Mouse (Mus musculus) A20 (cell line): ENCODE measurements around the gene Dnajc24.

ENCODE experiments used
- DNase-seq: peaks from one replicate; pipeline ENCODE4 v3.0.0-alpha.2; 2011; ENCODE audit warnings: low read depth, low spot score

The Dnajc24 gene

GRCm38 (mm10) chr2:106002835-106003739, at the start of gene Dnajc24:
Gene Dnajc24, minus strand, starts transcription at chr2:106003549.
- peak; percentile 94 for DNase-seq

- DNase-seq: no peak
Observed at GRCm38 (mm10) chr2:106046686-106047085, 43.3 kb upstream of the Dnajc24 start.

GRCm38 (mm10) chr2:106042495-106042894, 39.1 kb upstream of the Dnajc24 start:
- no peak for DNase-seq

GRCm38 (mm10) chr2:106041961-106042360, 38.6 kb upstream of the Dnajc24 start:
- DNase-seq: no peak

GRCm38 (mm10) chr2:106038286-106038685, 34.9 kb upstream of the Dnajc24 start:
- no peak for DNase-seq

- no peak for DNase-seq
Observed at GRCm38 (mm10) chr2:106024895-106025294, 21.5 kb upstream of the Dnajc24 start.

- DNase-seq: no peak
Observed at GRCm38 (mm10) chr2:106008415-106008814, 5.1 kb upstream of the Dnajc24 start.

GRCm38 (mm10) chr2:105987999-105988398, 15.3 kb downstream of the Dnajc24 start:
- no peak for DNase-seq

- no peak for DNase-seq
Observed at GRCm38 (mm10) chr2:105987131-105987530, 16.2 kb downstream of the Dnajc24 start.

GRCm38 (mm10) chr2:105985206-105985605, 18.1 kb downstream of the Dnajc24 start:
- no peak for DNase-seq

- no peak for DNase-seq
Observed at GRCm38 (mm10) chr2:105978065-105978464, 25.3 kb downstream of the Dnajc24 start.

GRCm38 (mm10) chr2:105973941-105974340, 29.4 kb downstream of the Dnajc24 start:
- DNase-seq: no peak

- DNase-seq: no peak
Observed at GRCm38 (mm10) chr2:105963447-105963846, 39.9 kb downstream of the Dnajc24 start.

- DNase-seq: no peak
Observed at GRCm38 (mm10) chr2:105953862-105954261, 49.5 kb downstream of the Dnajc24 start.

GRCm38 (mm10) chr2:105951350-105951940, 51.9 kb downstream of the Dnajc24 start:
- DNase-seq: no peak

- DNase-seq: no peak
Observed at GRCm38 (mm10) chr2:105950131-105950530, 53.2 kb downstream of the Dnajc24 start.

GRCm38 (mm10) chr2:105917623-105918346, 85.6 kb downstream of the Dnajc24 start:
- DNase-seq: no peak
